Mouse (Mus musculus) embryo, embryonic 10.5 days (tissue): Measurements from ENCODE around the gene Usp25.

Experiments
- DNase-seq: peaks from one replicate; pipeline ENCODE4 v3.0.0-alpha.2; 2015; ENCODE audit warnings: low spot score

The Usp25 gene

DNA sequence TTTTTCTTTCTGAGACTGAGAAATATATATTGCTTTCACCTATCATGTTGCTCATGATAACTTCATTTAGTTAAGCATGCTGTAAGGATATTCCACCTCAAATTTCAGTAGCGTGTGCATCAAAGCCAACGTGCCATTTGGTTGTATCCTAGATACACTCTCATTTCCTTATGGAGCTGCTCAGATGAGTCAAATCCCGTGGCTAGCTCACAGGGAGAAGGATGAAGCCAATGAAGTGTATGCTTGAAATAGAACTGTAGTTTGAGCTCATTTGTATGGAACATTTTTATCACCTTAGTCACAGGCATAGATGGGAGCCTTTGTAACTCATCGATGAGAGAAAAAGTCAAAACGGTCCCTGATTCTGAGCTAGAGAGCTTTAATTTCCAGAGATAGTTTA is 20.8 kb downstream of the Usp25 start:
- no peak for DNase-seq

- no peak for DNase-seq
Observed at GRCm38 (mm10) chr16:77034751-77035150, 21.2 kb downstream of the Usp25 start.

GRCm38 (mm10) chr16:77041573-77041972 is 28.1 kb downstream of the Usp25 start:
- no peak for DNase-seq

DNA sequence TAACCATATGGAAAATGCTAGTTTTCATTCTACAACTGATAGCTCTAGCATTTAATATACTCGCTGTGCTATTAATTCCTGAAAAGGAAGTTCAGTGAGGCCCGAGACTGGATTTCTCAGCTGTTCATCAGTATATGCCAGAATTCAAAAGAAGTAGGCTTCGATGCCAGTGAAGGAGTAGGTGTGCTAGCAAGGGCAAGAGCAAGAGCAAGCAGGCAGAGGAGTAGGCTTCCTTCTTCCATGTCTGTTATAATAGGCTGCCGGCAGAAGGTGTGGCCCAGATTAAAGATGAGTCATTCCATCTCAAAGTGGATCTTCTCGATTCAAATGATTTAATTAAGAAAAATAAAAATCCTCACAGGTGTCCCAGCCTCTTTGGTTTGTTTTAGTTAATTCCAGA is 30.0 kb downstream of the Usp25 start:
- DNase-seq, result no peak

DNA sequence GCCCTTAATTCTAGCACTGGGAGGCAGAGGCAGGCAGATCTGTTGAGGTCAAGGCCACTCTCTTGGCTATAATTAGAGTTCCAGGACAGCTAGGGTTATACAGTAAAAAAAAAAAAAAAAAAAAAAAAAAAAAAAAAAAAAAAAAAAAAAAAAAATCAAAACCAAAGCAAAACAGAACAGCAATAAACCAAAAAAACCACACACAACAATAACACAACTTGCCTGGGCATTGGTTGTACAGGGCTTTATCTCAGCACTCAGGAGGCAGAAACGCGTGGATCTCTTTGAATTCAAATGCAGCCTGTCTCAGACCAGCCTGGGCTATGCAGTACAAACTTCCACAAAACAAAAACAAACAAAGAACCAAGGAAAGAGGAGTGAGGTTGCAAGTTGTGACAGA is 40.7 kb downstream of the Usp25 start:
- DNase-seq, result no peak

DNA sequence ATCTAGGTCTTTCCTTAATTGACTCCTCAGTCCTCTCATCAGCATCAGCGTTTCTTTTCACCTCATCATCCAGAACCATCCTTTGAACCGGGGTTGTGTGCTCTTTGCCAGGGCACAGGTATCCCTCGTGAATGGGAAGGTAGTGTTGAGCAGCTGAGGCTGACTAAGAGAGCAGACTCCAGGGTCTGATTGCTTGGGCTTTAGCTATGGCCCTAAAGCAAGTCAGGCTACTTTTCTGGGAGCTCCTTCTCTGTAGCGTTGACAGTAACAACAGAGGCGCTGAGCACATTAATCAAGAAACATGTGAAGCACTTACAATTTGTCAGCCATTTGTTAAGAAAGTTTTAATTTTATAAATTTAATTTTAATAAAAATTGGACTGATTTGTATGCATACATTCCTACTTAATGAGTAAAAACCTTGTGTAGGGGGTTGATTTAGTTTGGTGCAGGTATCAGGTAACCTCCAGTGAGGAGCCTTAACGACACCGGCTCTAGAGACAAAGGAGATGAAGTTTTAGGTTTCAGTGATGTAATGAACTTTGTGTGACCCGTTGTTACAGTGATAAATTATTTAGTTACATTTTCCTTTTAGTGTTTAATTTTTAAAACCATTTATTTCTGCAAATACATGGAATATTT is 42.1 kb downstream of the Usp25 start:
- peak; percentile 8 for DNase-seq

- no peak for DNase-seq
Observed at GRCm38 (mm10) chr16:77056160-77056520, 42.6 kb downstream of the Usp25 start.

DNA sequence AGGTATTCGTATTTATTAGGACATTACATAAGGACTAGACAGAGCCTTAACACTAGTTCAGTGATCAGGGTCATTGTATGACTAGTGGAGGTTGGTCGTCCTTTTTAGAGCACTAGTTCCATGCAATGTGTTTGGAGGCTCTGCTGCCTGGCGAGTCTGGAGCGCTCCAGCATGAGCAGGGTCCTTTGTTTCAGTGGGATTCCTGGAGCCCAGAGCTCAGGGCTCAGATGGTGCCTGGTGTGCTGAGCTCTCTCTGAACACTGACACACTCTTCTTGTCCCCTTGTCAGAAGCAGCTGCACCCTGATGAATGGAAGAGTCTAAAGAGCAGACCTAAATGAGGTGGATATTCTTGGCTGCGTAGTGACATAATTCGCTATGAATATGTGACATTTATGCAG is 45.1 kb downstream of the Usp25 start:
- peak; percentile 36 for DNase-seq

GRCm38 (mm10) chr16:77060166-77060565 is 46.7 kb downstream of the Usp25 start:
- no peak for DNase-seq

DNA sequence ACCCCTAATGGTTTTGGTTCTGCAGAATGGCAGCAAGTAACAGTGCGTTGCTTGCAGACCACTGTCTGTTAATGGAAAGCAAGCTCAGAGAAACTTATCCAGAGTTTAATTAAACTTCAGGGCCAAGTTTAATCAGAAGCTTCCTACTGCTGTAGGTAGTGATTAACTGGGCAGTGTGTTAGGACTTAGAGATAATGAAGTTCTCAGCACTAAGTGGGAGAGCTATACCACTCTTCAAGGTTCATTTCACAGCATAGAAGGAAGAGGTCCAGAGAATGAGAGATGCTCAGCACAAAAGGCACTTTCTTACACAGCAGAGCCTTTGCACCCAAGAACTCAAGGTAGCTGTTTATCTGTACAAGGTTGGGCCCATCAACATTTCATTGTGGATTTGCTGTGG is 50.4 kb downstream of the Usp25 start:
- DNase-seq, result no peak

DNA sequence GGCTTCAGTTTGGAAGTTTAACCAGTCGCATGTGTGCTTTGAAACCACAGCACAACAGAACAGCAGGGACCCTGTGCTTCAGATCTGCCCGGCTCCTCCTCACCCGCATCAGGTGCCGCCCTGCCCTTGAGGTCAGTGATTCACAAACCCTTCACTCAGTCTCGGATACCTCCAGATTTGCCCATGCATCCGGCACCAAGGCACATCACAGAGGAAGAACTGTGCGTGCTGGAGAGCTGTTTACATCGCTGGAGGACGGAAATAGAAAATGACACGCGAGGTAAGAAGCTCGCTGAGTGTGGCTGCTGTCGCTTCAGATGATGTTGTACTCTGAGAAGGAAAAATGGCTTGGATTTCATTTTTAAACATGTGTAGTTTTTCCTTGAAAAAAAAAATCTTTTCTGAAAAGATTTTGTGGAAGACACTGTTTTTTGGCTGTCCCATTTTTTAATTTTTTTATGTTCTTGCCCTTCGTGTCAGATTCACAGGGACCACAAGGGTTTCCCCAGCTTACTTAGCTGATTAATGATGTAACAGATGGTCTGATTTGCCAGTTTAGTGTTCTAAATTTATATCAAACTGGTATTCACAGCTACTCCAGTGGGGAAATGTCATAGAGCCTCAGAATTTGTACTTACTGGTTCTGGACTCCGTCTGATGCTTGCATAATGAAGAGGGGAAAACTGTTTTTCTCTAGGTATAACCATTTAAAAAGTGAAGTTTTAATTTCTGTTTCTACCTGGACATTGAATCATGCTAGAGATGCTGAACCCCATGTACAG is 63.6 kb downstream of the Usp25 start:
- no peak for DNase-seq

- no peak for DNase-seq
Observed at GRCm38 (mm10) chr16:77077736-77078005, 64.2 kb downstream of the Usp25 start.

GRCm38 (mm10) chr16:77084071-77084470 is 70.6 kb downstream of the Usp25 start:
- DNase-seq, result no peak

DNA sequence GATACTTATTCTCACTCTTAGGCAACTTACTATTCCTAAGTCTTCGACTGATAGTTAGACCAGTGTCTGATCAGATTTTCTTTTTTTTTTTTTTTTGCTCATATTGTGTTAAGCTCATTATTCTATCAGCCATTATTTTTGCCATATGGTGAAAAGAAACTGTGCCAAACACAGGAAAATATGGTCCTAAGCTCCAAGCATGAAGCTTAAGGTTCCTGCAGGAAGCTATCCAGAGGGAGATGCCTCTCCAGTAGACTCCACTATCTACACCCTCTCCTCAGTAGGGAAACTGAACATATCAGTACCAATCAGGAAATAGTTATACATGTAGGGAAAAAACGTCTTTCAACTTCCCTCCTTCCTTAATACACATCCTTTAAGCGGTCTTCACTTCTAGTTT is 76.3 kb downstream of the Usp25 start:
- DNase-seq, result no peak

GRCm38 (mm10) chr16:77093526-77093925 is 80.0 kb downstream of the Usp25 start:
- DNase-seq, result no peak

DNA sequence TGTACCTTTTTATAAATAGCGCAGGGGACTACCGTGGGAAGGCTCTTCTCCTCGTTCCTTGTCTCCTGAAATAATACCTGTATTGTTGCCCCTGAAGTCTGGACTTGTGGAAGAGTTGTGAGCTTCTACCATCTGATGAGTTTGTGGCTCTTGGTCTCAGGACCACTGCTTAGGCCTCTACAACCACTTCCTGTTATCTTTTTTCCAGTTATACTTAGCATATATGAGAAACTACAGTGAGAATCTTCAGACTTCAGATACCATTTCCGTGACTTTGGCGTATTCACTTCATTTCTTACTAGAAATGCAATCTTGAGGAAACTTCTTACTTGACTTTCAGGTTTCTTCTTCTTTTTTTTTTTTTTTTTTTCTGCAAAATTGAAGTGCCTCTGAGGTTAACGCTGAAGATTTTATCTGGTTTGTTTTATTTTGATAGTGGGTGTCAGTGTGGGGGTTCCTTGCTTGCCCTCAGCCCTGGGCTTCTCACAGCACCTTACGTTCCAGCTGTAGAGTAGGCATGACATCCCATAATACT is 81.6 kb downstream of the Usp25 start:
- no peak for DNase-seq

GRCm38 (mm10) chr16:77099018-77099869 is 85.7 kb downstream of the Usp25 start:
- DNase-seq, result peak; percentile 82

- no peak for DNase-seq
Observed at GRCm38 (mm10) chr16:77103637-77104264, 90.2 kb downstream of the Usp25 start.

GRCm38 (mm10) chr16:77111268-77111667 is 97.8 kb downstream of the Usp25 start:
- no peak for DNase-seq

GRCm38 (mm10) chr16:77125908-77126307 is 112.4 kb downstream of the Usp25 start:
- no peak for DNase-seq

- peak; percentile 74 for DNase-seq
Observed at GRCm38 (mm10) chr16:77128683-77129082, 115.2 kb downstream of the Usp25 start.

GRCm38 (mm10) chr16:77133055-77133454 is 119.5 kb downstream of the Usp25 start:
- DNase-seq, result no peak
